Mouse (Mus musculus): ENCODE data around the gene Phf21a. TPM values are rescaled to one million over a fixed set of nuclear protein-coding genes. Genes with fewer than 3 reads are reported as not detected.

Phf21a gene
- total and polyA plus RNA-seq, 3 experiments = 8.8 to 76.4 (median 26.8) TPM

- peaks cover 10% of the 10 kb centered on the region for H3K4me1 ChIP-seq (ENCODE audit: insufficient read depth, low read depth, low read length)
- DNase-seq (ENCODE audit: low spot score) = no peak
- no peak for TF ChIP-seq CTCF (IDR thresholded peaks at IDR 0.05; ENCODE audit: low read depth, low read length)
- TF ChIP-seq GATA1 (IDR thresholded peaks at IDR 0.05; ENCODE audit: borderline replicate concordance, low read length) = no peak
- no peak for TF ChIP-seq GATA2 (IDR thresholded peaks at IDR 0.05; ENCODE audit: borderline replicate concordance, low read depth, low read length)
- no peak for TF ChIP-seq POLR2AphosphoS5 (IDR thresholded peaks at IDR 0.05; ENCODE audit: insufficient replicate concordance, low read depth, low read length)
- TF ChIP-seq TAL1 (conservative IDR thresholded peaks at IDR 0.05; ENCODE audit: low read depth, low read length) = no peak
- H3K9me3 ChIP-seq (replicated peaks) = no peaks in the 10 kb centered on the region
- H3K27me3 ChIP-seq (ENCODE audit: insufficient read depth, low read length) = no peaks in the 10 kb centered on the region
- H3K36me3 ChIP-seq (replicated peaks) = peaks cover 12% of the 10 kb centered on the region
- no peak overlapping the region for H3K4me3 ChIP-seq (ENCODE audit: low read depth, low read length)
- no peak for ATAC-seq (ENCODE audit: extremely low read depth, insufficient number of reproducible peaks, low FRiP score, poor library complexity, severe bottlenecking)
Observed at GRCm38 (mm10) chr2:92256141-92256540, 163.2 kb downstream of the Phf21a start.

- Histone ChIP-seq H3K9me3 (replicated peaks) (no peaks in the 10 kb centered on the region), H3K4me3 (ENCODE audit: low read depth, low read length) (no peak overlapping the region), H3K36me3 (replicated peaks) (peaks cover 12% of the 10 kb centered on the region), H3K27me3 (ENCODE audit: insufficient read depth, low read length) (no peaks in the 10 kb centered on the region), H3K4me1 (ENCODE audit: insufficient read depth, low read depth, low read length) (peaks cover 10% of the 10 kb centered on the region)
- TF ChIP-seq CTCF (IDR thresholded peaks at IDR 0.05; ENCODE audit: low read depth, low read length) (no peak), GATA2 (IDR thresholded peaks at IDR 0.05; ENCODE audit: borderline replicate concordance, low read depth, low read length) (no peak), TAL1 (conservative IDR thresholded peaks at IDR 0.05; ENCODE audit: low read depth, low read length) (no peak), POLR2AphosphoS5 (IDR thresholded peaks at IDR 0.05; ENCODE audit: insufficient replicate concordance, low read depth, low read length) (no peak), GATA1 (IDR thresholded peaks at IDR 0.05; ENCODE audit: borderline replicate concordance, low read length) (no peak)
- DNase-seq (ENCODE audit: low spot score) (no peak), ATAC-seq (ENCODE audit: extremely low read depth, insufficient number of reproducible peaks, low FRiP score, poor library complexity, severe bottlenecking) (no peak)
Observed at GRCm38 (mm10) chr2:92257372-92257956, 164.5 kb downstream of the Phf21a start.

- Histone ChIP-seq H3K9me3 (replicated peaks) (no peaks in the 10 kb centered on the region), H3K27me3 (ENCODE audit: insufficient read depth, low read length) (no peaks in the 10 kb centered on the region), H3K4me1 (ENCODE audit: insufficient read depth, low read depth, low read length) (peaks cover 10% of the 10 kb centered on the region), H3K4me3 (ENCODE audit: low read depth, low read length) (no peak overlapping the region), H3K36me3 (replicated peaks) (peaks cover 12% of the 10 kb centered on the region)
- ATAC-seq (ENCODE audit: extremely low read depth, insufficient number of reproducible peaks, low FRiP score, poor library complexity, severe bottlenecking) = peak; percentile 54
- no peak for TF ChIP-seq POLR2AphosphoS5 (IDR thresholded peaks at IDR 0.05; ENCODE audit: insufficient replicate concordance, low read depth, low read length)
- TF ChIP-seq TAL1 (conservative IDR thresholded peaks at IDR 0.05; ENCODE audit: low read depth, low read length) = no peak
- no peak for TF ChIP-seq GATA1 (IDR thresholded peaks at IDR 0.05; ENCODE audit: borderline replicate concordance, low read length)
- no peak for TF ChIP-seq GATA2 (IDR thresholded peaks at IDR 0.05; ENCODE audit: borderline replicate concordance, low read depth, low read length)
- no peak for TF ChIP-seq CTCF (IDR thresholded peaks at IDR 0.05; ENCODE audit: low read depth, low read length)
- no peak for DNase-seq (ENCODE audit: low spot score)
Observed at GRCm38 (mm10) chr2:92259924-92260323, 167.0 kb downstream of the Phf21a start.

- Histone ChIP-seq H3K9me3 (replicated peaks) (no peaks in the 10 kb centered on the region), H3K4me3 (ENCODE audit: low read depth, low read length) (no peak overlapping the region), H3K36me3 (replicated peaks) (peaks cover 2% of the 10 kb centered on the region), H3K27me3 (ENCODE audit: insufficient read depth, low read length) (no peaks in the 10 kb centered on the region), H3K4me1 (ENCODE audit: insufficient read depth, low read depth, low read length) (no peaks in the 10 kb centered on the region)
- TF ChIP-seq CTCF (IDR thresholded peaks at IDR 0.05; ENCODE audit: low read depth, low read length) (no peak), TAL1 (conservative IDR thresholded peaks at IDR 0.05; ENCODE audit: low read depth, low read length) (no peak), POLR2AphosphoS5 (IDR thresholded peaks at IDR 0.05; ENCODE audit: insufficient replicate concordance, low read depth, low read length) (no peak), GATA1 (IDR thresholded peaks at IDR 0.05; ENCODE audit: borderline replicate concordance, low read length) (no peak), GATA2 (IDR thresholded peaks at IDR 0.05; ENCODE audit: borderline replicate concordance, low read depth, low read length) (no peak)
- ATAC-seq (ENCODE audit: extremely low read depth, insufficient number of reproducible peaks, low FRiP score, poor library complexity, severe bottlenecking) (no peak), DNase-seq (ENCODE audit: low spot score) (no peak)
Observed at GRCm38 (mm10) chr2:92266100-92266617, 173.2 kb downstream of the Phf21a start.

GRCm38 (mm10) chr2:92269227-92269626, 176.3 kb downstream of the Phf21a start:
- Histone ChIP-seq H3K36me3 (replicated peaks) (peaks cover 2% of the 10 kb centered on the region), H3K4me1 (ENCODE audit: insufficient read depth, low read depth, low read length) (peaks cover 2% of the 10 kb centered on the region; the same call in 1 of the 2 replicates), H3K4me3 (ENCODE audit: low read depth, low read length) (no peak overlapping the region), H3K9me3 (replicated peaks) (no peaks in the 10 kb centered on the region), H3K27me3 (ENCODE audit: insufficient read depth, low read length) (no peaks in the 10 kb centered on the region)
- TF ChIP-seq TAL1 (conservative IDR thresholded peaks at IDR 0.05; ENCODE audit: low read depth, low read length) (no peak), POLR2AphosphoS5 (IDR thresholded peaks at IDR 0.05; ENCODE audit: insufficient replicate concordance, low read depth, low read length) (no peak), GATA1 (IDR thresholded peaks at IDR 0.05; ENCODE audit: borderline replicate concordance, low read length) (no peak), GATA2 (IDR thresholded peaks at IDR 0.05; ENCODE audit: borderline replicate concordance, low read depth, low read length) (no peak), CTCF (IDR thresholded peaks at IDR 0.05; ENCODE audit: low read depth, low read length) (no peak)
- ATAC-seq (ENCODE audit: extremely low read depth, insufficient number of reproducible peaks, low FRiP score, poor library complexity, severe bottlenecking) (no peak), DNase-seq (ENCODE audit: low spot score) (no peak)

- no peak for ATAC-seq (ENCODE audit: extremely low read depth, insufficient number of reproducible peaks, low FRiP score, poor library complexity, severe bottlenecking)
- no peak for TF ChIP-seq GATA2 (IDR thresholded peaks at IDR 0.05; ENCODE audit: borderline replicate concordance, low read depth, low read length)
- no peak for TF ChIP-seq GATA1 (IDR thresholded peaks at IDR 0.05; ENCODE audit: borderline replicate concordance, low read length)
- no peak for TF ChIP-seq POLR2AphosphoS5 (IDR thresholded peaks at IDR 0.05; ENCODE audit: insufficient replicate concordance, low read depth, low read length)
- H3K4me3 ChIP-seq (ENCODE audit: low read depth, low read length) = no peak overlapping the region
- H3K9me3 ChIP-seq (replicated peaks) = no peaks in the 10 kb centered on the region
- peaks cover 2% of the 10 kb centered on the region for H3K36me3 ChIP-seq (replicated peaks)
- peaks cover 2% of the 10 kb centered on the region; the same call in 1 of the 2 replicates for H3K4me1 ChIP-seq (ENCODE audit: insufficient read depth, low read depth, low read length)
- DNase-seq (ENCODE audit: low spot score) = no peak
- no peaks in the 10 kb centered on the region for H3K27me3 ChIP-seq (ENCODE audit: insufficient read depth, low read length)
Observed at GRCm38 (mm10) chr2:92272510-92272909, 179.6 kb downstream of the Phf21a start.

All from G1E (cell line).